Mouse (Mus musculus) embryonic facial prominence, embryonic 13.5 days (tissue): ENCODE measurements around the gene 4921501E09Rik. TPM values are rescaled to one million over a fixed set of nuclear protein-coding genes. Genes with fewer than 3 reads are reported as not detected.
A peak's percentile ranks its signal among the peaks of the same experiment; 100 is the strongest.
"Not testable (repeated sequence)": the region's sequence is repeated elsewhere in the genome, so short reads cannot be mapped to it uniquely, and the experiment has no call there.

Experiments used
- ATAC-seq: fragments of 200-750 bp; cut with Nextera tagmentation; 2 replicates; pipeline ENCODE4 v1.8.0; 2017; ENCODE audit warnings: low read depth; ENCODE audit not compliant: insufficient number of reproducible peaks, insufficient read depth, low FRiP score, low TSS enrichment
- H3K27ac ChIP-seq: fragments of 300-500 bp; sonication (generic); 2 replicates; pipeline ENCODE4 v1.5.1; 2015; ENCODE audit warnings: moderate library complexity, mild to moderate bottlenecking, inconsistent platforms
- H3K27me3 ChIP-seq: fragments of 300-500 bp; sonication (generic); 2 replicates; pipeline ENCODE4 v1.6.1; 2015; ENCODE audit warnings: mild to moderate bottlenecking, inconsistent platforms
- H3K36me3 ChIP-seq: fragments of 300-500 bp; sonication (generic); 2 replicates; pipeline ENCODE4 v1.6.1; 2015; ENCODE audit warnings: mild to moderate bottlenecking, inconsistent platforms
- H3K4me1 ChIP-seq: fragments of 300-500 bp; sonication (generic); 2 replicates; pipeline ENCODE4 v1.6.1; 2015; ENCODE audit warnings: inconsistent platforms
- H3K4me2 ChIP-seq: fragments of 300-500 bp; sonication (generic); 2 replicates; pipeline ENCODE4 v1.6.1; 2015; ENCODE audit warnings: moderate library complexity, mild to moderate bottlenecking, inconsistent platforms
- H3K4me3 ChIP-seq: fragments of 300-500 bp; sonication (generic); 2 replicates; pipeline ENCODE4 v1.5.1; 2015; ENCODE audit warnings: mild to moderate bottlenecking, inconsistent platforms
- H3K9ac ChIP-seq: fragments of 300-500 bp; sonication (generic); 2 replicates; pipeline ENCODE4 v1.6.1; 2015; ENCODE audit warnings: mild to moderate bottlenecking, inconsistent platforms
- H3K9me3 ChIP-seq: fragments of 300-500 bp; sonication (generic); 2 replicates; pipeline ENCODE4 v1.6.1; 2016; ENCODE audit warnings: inconsistent platforms
- WGBS: fragments of 180-500 bp; shearing (Covaris S2); methylation state at CpG from one replicate; pipeline ENCODE4 v1.1.7; 2015; ENCODE audit warnings: mixed read lengths; 5-methylcytosine and 5-hydroxymethylcytosine counted together
- polyA plus RNA-seq: library from polyadenylated mRNA; unstranded; fragments of >200 nt; fragmentation: Nextera tagmentation; extraction: Ambion mirVana; gene quantifications from 2 replicates; pipeline ENCODE4 v1.2.1, GENCODE M21; 2015

Gene 4921501E09Rik
- not detected in 2 replicates for polyA plus RNA-seq

DNA sequence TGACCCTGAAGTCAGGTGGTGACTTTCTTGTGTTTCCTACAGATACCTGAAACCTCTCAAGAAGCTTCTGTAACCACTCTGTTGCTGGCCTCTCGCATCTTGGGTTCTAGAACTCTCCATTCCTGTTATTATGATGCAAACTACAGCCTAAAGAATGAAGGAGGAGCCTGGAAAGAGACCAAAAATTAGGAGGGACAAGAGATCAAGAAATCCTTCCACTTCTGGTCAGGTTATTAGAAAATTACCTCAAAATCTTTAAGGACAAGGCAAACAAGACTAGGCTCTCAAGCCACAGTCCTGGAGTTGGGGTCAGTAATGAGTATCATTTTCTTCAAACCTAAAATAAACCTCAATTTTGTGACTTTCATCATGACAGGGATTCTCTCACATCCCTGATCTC lies at the start of gene 4921501E09Rik:
Gene 4921501E09Rik (minus strand): TSS at position 101 of the 400 bp plus-strand sequence.
- 48% methylated on average over 1 of the region's 1 CpGs for WGBS
- Histone ChIP-seq H3K27me3 (no peaks in the 10 kb centered on the region), H3K4me1 (no peaks in the 10 kb centered on the region), H3K9ac (no peak within 1 kb of the TSS), H3K4me3 (no peak within 1 kb of the TSS), H3K36me3 (no peaks in the 10 kb centered on the region), H3K9me3 (no peaks in the 10 kb centered on the region), H3K4me2 (no peak within 1 kb of the TSS), H3K27ac (no peak within 1 kb of the TSS)
- ATAC-seq = no peak

DNA sequence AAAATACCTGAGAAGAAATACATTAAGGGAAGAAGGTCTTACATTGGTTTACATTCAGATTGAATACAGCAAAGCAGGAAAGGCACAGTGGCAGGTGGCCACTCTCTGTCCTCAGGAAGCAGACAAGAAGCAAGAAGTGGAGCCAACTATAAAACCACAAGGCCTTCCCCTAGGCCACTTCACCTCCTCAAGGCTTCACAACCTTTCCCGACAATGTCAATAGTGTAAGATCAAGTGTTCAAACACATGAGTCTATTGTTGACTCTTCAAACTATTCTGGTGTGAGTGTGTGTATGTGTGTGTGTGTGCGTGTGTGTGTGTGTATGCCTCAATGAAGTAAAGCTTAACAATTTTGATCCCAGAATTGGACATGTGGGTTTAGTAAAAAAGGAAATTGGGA lies 29.5 kb upstream of the 4921501E09Rik start:
- Histone ChIP-seq H3K27me3 (no peaks in the 10 kb centered on the region), H3K4me3 (no peak overlapping the region), H3K4me1 (peaks cover 7% of the 10 kb centered on the region), H3K4me2 (no peak overlapping the region), H3K27ac (no peak overlapping the region), H3K9ac (no peak overlapping the region), H3K36me3 (peaks cover 3% of the 10 kb centered on the region; the same call in 1 of the 2 replicates), H3K9me3 (no peaks in the 10 kb centered on the region)
- WGBS = 92% methylated on average over 2 of the region's 2 CpGs
- no peak for ATAC-seq

DNA sequence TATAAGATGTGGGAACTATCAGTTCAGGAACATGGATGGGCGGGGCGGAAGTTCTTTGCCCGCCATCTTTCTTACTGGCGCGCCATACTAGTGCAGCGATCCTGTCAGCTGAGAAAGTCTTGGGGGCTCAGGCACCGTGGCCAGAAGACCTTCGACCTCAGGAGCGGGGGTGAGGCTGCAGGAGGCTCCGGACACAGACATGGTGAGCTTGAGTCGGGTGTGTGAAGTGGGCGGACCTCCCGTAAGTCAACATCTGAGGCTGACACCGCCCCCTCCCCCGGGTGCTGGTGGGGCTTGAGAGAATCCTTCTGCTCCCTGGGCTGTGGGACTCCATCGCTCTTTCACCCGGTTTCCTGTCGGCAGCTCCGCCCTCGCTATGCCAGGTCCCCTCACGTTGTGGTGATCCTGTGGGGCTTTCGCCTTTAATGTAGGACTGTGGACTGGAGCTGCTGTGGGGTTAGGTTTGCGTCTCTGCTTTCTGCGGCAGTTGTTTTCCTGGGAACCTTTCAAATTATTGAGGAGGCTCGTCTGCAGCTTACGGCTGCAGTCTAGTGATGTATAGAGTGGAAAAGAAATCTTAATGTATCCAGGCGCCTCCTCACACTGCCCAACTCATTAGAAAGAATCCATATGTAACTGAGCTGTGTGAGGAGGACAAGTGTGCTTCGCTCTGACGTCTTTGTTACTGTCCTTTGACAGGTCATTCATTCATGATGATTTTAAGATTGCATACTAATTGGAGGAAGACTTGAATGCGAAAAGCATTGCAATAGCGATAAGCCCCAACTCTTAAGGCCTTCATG lies 24.7 kb upstream of the 4921501E09Rik start:
- Histone ChIP-seq H3K9ac (peak overlapping the region; percentile 84), H3K9me3 (no peaks in the 10 kb centered on the region), H3K27ac (peak overlapping the region; percentile 89), H3K36me3 (peaks cover 3% of the 10 kb centered on the region; the same call in 1 of the 2 replicates), H3K4me3 (peak overlapping the region; percentile 74), H3K4me2 (peak overlapping the region; percentile 65), H3K27me3 (no peaks in the 10 kb centered on the region), H3K4me1 (peaks cover 10% of the 10 kb centered on the region)
- ATAC-seq = peak; percentile 65
- 2% methylated on average over 31 of the region's 31 CpGs for WGBS

DNA sequence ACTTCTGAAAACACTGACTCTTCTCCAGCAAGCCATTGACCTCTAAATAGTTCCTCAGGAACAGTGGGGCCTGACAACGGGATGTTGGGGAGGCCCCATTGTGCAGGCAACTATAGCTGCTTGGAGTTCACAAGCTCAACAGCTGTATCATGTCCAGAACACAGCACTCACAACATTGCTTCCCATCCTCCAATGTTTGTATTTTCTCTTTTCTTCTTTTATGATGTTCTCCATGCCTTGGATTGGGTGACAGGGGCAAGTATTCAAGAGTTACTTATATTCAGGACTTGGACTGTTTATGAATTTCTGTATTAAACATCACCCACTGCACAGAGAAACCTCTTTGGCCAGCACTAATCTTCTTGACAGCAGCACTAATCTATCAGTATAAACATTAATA lies 23.8 kb upstream of the 4921501E09Rik start:
- Histone ChIP-seq H3K27me3 (no peaks in the 10 kb centered on the region), H3K9ac (no peak overlapping the region), H3K4me1 (peaks cover 10% of the 10 kb centered on the region), H3K4me3 (no peak overlapping the region), H3K36me3 (peaks cover 3% of the 10 kb centered on the region; the same call in 1 of the 2 replicates), H3K27ac (no peak overlapping the region), H3K4me2 (no peak overlapping the region), H3K9me3 (no peaks in the 10 kb centered on the region)
- WGBS = 95% methylated on average over 1 of the region's 1 CpGs
- no peak for ATAC-seq

DNA sequence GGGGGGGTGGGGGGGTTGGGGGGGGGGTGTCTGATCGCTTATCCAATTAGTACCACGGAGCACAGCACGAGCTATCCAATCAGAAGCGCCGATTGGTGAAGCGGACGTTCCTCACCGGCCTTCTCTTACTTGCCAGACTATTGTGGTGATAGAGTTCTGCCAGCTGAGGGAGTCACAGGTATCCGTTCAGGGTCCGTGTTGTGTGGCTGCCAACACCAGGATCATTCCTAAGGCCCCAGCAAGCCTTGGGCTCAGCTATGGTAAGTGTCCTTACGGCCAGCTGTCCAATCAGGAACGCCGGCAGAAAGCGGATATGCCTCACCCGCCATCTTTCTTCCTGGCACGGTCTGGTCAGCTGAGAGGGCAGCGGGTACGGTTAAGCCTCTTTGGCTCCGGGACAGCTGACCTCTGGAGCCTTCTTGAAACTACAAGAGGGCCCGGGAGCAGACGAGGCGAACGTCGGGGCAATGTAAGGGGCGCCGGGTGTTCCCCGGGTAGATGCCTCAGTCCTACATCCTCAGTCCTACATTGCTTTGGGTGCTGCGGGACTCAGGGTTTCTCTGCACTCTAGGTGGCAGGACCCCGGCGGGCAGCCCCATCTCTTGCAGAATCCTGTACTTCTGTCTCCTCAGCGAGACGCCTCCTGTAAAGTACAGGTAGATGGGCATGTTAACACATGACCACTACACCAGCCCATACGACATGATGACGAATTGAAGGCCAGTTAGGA lies 21.5 kb upstream of the 4921501E09Rik start, which contains the start of gene Zfp563:
Gene Zfp563 (plus strand): TSS at position 91 of the 730 bp plus-strand sequence.
- peak within 1 kb of the TSS; percentile 80 for H3K9ac ChIP-seq
- peaks cover 10% of the 10 kb centered on the region for H3K4me1 ChIP-seq
- 3% methylated on average over 34 of the region's 34 CpGs for WGBS
- peak within 1 kb of the TSS; percentile 89 for H3K27ac ChIP-seq
- H3K4me3 ChIP-seq = peak within 1 kb of the TSS; percentile 68
- H3K36me3 ChIP-seq = no peaks in the 10 kb centered on the region
- H3K9me3 ChIP-seq = no peaks in the 10 kb centered on the region
- ATAC-seq = peak; percentile 83
- H3K27me3 ChIP-seq = no peaks in the 10 kb centered on the region
- peak within 1 kb of the TSS; percentile 68 for H3K4me2 ChIP-seq

DNA sequence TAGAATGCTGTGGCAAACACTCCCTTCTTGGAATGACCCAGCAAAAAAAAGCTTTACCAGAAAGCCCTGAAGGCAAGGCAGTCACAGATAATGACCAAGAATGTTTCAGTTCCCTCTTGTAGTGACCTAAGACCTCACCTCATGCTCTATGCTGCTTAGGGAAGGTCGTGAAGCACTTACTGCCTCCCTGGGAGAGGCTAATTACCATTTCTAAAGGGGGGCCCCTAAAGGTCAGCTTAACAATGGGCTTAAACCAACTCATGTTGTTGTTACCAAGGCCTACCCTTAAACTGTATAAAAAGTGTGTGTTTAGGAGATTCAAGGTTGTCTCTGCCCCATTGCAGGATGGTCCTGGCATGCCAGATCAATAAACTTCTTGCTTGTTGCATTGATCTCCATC lies 4.9 kb downstream of the 4921501E09Rik start:
- Histone ChIP-seq H3K4me3 (no peak overlapping the region), H3K4me1 (no peaks in the 10 kb centered on the region), H3K9ac (no peak overlapping the region), H3K9me3 (no peaks in the 10 kb centered on the region), H3K27ac (no peak overlapping the region), H3K27me3 (no peaks in the 10 kb centered on the region), H3K4me2 (no peak overlapping the region), H3K36me3 (no peaks in the 10 kb centered on the region)
- 3% methylated on average over 1 of the region's 1 CpGs for whole genome bisulfite sequencing
- no peak for ATAC-seq

DNA sequence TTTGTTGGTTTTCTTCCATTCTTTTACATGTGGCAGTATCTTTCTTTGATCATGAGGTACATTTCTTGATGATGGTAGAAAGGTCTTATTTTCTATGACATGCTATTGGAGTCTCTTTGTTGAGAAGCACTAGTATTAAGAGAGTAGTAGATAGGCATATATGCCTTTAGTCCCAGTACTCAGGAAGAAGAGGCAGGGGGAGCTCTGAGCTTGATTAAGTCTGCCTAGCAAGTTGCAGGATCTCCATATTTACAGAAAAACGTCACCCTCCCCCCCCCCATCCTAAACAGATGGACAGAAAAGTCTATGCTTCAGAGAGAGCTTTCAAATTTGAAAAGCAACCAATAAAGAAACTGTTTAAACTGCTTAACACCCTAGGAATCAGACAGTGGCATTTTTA lies 9.1 kb downstream of the 4921501E09Rik start:
- Histone ChIP-seq H3K4me3 (no peak overlapping the region), H3K27ac (no peak overlapping the region), H3K4me2 (no peak overlapping the region), H3K9me3 (no peaks in the 10 kb centered on the region), H3K4me1 (no peaks in the 10 kb centered on the region), H3K36me3 (no peaks in the 10 kb centered on the region), H3K27me3 (no peaks in the 10 kb centered on the region), H3K9ac (no peak overlapping the region)
- no peak for ATAC-seq
- WGBS = 6% methylated on average over 1 of the region's 1 CpGs

DNA sequence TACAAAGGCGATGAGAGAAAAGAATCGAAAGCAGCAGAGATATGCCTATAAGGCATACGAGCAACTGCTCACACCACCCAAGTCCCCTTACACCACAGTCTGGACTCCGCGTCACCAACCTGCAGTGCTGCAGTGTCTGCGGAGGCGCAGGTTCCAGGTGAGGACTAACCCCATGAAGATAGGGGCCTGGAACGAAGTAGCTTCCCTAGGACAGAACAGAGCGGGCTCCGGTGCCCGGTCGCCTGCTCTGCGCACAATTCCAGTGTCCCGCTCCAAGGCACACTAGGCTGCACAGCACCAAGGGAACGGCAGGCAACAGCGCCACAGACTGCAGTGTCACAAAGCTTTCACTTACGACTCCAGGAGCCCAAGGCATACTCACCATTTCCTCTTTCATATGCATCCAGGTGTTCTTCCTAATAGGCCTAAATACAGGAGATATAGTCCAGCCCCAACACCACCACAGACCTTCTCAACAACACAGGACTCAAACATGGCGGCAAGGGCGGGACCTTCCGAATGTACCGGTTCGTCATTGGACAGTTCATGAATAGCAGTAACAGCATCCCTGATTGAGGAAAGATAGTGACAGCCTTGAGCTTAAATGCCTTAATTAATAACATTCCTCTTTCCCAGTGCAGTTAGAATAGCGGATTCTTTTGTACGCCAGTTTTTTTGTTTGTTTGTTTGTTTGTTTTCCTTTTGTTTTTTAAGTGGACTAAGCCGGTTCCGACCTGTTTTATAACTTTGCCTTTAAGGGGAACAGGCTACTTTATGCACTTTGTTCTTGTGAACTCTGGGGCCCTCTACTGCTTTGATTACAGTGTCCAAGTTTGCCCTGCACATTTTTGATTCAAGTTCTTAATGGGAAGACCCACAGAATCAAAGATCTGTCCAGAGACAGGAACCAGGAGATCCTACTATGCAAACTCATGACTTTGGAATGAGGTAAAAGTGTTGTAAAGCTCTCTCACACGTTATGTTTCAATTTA lies 34.7 kb downstream of the 4921501E09Rik start, which contains the start of gene Zfp763:
Gene Zfp763 (minus strand): TSS at position 503 of the 992 bp plus-strand sequence.
- ATAC-seq = peak; percentile 88
- Histone ChIP-seq H3K27ac (peak within 1 kb of the TSS; percentile 92), H3K9me3 (peaks cover 17% of the 10 kb centered on the region), H3K9ac (peak within 1 kb of the TSS; percentile 91), H3K27me3 (no peaks in the 10 kb centered on the region), H3K4me1 (peaks cover 4% of the 10 kb centered on the region), H3K4me2 (peak within 1 kb of the TSS; percentile 61), H3K36me3 (peaks cover 17% of the 10 kb centered on the region), H3K4me3 (peak within 1 kb of the TSS; percentile 87)
- 3% methylated on average over 27 of the region's 27 CpGs for WGBS

DNA sequence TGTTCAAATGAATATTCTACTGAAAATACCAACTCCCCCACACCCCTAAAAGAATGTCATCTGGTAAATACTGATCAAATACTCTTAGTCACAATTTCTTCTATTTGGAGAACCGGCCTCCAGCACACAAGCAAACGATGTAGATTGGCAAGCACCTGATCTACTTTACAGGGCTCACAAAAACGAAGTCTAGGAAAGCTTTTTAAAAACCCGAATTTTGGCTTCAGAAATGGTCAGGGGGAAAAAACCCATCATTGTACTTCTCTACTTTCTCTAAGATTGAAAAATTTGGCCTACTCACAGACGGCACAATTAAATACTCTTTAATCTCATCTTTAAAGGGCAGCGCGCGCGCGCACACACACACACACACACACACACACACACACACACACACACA lies 35.5 kb downstream of the 4921501E09Rik start:
- Histone ChIP-seq H3K9me3 (peaks cover 24% of the 10 kb centered on the region), H3K4me3 (peak overlapping the region; percentile 87), H3K4me2 (peak overlapping the region; percentile 61), H3K27me3 (no peaks in the 10 kb centered on the region), H3K27ac (no peak overlapping the region), H3K4me1 (peaks cover 4% of the 10 kb centered on the region), H3K9ac (peak overlapping the region; percentile 91), H3K36me3 (peaks cover 25% of the 10 kb centered on the region)
- no peak for ATAC-seq
- 10% methylated on average over 10 of the region's 10 CpGs for WGBS

DNA sequence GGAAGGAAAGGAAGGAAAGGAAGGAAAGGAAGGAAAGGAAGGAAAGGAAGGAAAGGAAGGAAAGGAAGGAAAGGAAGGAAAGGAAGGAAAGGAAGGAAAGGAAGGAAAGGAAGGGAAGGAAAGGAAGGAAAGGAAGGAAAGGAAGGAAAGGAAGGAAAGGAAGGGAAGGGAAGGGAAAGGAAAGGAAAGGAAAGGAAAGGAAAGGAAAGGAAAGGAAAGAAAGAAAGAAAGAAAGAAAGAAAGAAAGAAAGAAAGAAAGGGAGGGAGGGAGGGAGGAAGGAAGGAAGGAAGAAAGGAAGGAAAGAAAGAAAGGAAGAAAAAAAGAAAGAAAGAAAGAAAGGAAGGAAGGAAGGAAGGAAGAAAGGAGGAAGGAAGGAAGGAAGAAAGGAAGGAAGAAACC lies 47.4 kb downstream of the 4921501E09Rik start:
- peaks cover 75% of the 10 kb centered on the region for H3K9me3 ChIP-seq
- not testable (repeated sequence) for H3K4me3 ChIP-seq, ATAC-seq, H3K4me2 ChIP-seq, H3K4me1 ChIP-seq, H3K9ac ChIP-seq, H3K27ac ChIP-seq, H3K27me3 ChIP-seq
- peaks cover 90% of the 10 kb centered on the region for H3K36me3 ChIP-seq
